Mouse (Mus musculus) forelimb bud, embryonic 11.5 days (tissue): ENCODE measurements around the gene Tbck.
A peak's percentile ranks its signal among the peaks of the same experiment; 100 is the strongest.

Experiments used
- DNase-seq: peaks from one replicate; pipeline ENCODE4 v3.0.0-alpha.2; 2012; ENCODE audit warnings: low read depth, low spot score

Gene Tbck

DNA sequence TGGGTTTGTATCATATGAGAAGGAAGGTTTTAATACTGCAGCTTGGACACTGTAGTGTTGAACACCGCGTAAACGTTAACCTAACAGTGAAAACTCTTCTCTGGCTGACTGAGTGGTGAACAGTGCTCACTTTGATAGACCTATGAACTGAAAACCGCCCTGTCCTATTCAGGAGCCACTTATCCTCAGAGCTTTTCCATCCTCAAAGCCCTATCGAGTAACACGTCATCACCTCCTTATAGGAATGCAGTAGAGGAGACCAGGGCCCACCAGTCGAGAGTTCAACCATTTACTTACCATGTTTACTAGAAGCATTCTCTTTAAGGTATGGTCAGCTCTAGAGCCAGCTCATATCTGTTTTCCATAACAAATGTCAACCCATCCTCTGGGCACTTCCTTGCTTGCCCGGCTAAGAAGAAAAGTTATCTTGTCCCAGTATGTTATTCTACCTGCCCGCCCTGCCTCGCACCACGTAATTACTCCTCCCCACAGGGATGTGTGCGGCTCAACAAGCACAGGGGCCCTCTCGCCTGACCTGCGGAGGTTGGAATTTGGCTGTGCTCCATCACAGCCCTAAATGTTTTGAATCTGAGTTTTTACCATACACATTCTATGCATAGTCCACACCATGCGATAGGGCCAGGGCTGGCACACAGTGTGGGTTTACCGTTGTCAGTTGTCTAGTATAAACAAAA lies 147.4 kb downstream of the Tbck start:
- DNase-seq, result no peak

DNA sequence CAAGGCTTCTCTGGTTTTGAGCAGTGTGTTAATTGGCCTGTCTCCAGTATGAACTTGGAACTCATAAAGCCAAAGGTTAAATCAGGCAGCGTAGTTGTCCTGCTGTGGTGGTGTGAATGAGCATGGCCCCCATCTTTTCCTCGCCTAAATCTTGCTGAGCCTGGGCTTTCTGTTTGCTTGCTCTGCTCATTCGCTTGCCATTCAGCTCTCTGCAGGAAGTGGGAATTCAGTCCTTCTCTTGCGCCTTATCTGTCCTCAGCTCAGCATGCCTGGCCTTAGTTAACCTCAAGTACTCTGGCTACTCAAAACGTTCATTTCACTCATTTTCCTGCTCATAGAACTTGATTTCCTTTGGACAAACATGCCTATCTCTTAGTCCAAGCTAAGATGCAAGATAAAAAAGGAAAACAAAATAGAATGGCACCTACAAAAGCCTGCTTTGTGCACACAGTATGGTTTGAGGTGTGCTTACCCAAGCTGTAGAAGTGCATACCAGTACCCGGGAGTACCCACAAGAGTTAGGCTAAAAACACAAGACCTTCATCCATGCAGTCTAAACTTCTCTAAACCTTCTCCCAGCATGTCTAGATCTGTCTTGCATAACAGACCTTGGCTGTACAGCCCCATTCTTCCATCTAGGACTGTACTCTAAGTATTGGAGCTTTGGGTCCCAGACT lies 151.3 kb downstream of the Tbck start:
- DNase-seq, result no peak

DNA sequence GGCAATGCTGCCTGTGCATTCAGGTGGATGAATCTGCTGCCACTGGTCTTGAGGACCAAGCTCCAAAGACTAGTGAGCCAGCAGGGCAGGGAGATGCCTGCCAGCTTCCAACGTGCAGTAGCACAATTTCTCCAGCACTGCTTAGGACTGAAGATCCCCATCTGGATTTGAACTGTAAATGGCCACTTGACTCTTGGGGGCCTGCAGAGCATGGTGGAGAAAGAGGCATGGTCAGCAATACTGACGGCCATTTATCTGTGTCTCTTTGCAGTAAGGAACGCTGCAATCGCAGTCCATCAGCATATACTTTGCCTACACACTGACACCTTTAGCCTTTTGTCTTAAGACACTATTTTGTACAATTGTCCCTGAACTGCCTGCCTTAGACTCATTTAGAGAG lies 153.2 kb downstream of the Tbck start:
- no peak for DNase-seq

DNA sequence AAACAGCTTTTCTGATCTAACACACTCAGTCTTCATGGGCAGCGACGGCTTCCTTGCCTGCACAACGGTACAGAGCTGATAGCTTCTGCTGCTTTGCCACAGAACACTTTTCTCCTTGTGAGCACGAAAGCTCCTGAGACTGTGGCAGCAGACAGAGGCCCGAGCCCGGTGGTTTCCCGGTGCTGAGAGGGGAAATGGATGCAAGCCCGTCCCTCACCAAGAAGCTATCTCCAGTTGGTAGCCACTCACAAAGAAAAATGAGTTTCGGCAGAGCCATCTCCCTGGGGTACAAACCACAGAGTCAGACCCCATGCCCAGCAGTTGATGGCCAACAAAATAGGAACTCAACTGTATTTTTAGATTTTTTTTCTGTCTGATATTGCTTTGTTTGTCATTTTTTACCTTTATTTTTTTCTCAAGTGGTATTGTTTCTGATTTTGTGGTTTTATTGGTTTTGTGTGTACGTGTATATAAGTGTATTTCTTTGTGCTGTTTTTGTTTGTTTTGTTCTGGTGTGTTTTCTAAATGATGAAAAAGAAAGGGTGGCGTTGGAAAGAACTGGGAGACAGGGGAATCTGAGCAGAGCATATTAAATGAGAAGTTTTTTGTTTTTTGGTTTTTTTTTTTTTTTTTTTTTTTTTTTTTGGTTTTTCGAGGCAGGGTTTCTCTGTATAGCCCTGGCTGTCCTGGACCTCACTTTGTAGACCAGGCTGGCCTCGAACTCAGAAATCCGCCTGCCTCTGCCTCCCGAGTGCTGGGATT lies 154.9 kb downstream of the Tbck start:
- DNase-seq, result no peak

DNA sequence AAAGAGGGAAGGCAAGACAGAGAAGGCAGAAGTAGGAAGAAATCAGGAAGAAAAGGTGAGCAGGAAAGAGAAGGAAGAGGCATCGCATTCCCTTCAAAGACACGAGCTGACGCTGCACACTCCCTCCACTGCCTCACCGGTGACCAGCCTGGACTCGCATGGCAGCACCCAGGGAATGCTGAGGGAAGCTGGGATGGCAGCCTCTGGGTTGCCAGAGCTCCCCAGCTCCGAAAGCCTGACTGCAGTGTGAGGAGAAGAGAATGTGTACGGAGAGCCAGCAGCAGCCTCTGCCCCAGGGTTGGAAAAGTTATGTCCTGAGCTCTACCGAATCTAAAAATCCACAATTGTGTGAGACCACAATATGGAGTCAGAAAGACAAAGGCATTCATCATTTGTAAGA lies 155.6 kb downstream of the Tbck start:
- DNase-seq, result no peak

DNA sequence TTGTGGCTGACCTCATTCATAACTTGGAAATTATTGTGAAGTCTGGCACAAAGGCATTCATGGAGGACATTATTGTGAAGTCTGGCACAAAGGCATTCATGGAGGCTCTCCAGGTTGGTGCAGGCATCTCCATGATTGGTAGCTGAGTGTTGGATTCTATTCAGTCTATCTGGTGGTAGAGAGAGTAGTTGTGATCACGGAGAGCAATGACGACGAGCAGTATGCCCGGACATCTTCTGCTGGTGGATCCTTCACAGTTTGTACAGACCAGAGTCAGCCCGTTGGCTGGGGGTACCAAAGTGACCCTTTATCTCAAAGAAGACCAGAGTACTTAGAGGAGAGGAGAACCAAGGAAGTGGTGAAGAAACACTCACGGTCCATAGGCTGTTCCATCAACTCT lies 158.7 kb downstream of the Tbck start:
- DNase-seq, result no peak

DNA sequence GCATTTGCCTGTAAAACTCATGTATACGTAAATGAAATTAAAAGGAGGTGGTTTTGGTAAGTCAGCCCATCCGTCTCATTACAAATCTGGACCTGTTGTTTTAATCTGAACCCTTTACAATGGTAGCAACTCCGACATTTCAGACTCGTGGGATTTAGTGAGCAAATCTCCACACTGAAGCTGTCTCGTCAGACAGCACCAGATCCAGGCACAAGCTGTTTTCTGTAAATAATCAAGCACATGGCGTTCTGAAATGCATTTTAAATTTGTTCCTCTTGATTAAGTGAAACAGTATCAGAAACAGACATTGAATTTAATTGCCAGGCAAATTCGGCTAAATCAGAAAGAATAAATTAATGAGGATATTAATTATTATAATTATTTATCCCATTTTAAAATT lies 165.7 kb downstream of the Tbck start:
- no peak for DNase-seq

DNA sequence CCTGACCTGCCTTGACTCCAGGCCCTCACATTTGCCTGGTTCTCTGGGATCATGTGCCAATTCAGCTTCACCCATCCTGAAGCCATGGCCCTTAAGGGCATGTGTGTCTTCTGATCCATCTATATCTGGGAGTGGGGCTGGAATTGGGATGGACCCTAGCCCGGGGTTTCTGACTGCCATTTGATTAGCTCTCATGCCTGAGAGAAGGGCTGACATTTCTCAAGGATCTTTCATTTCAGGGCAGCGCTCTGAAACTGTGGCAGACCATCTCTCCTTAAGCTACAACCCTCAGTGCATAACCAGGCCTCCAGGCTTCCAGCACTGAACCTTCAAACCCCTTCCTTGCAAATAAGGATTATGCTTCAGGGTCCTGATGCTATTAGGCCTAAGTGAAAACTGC lies 166.5 kb downstream of the Tbck start:
- no peak for DNase-seq

DNA sequence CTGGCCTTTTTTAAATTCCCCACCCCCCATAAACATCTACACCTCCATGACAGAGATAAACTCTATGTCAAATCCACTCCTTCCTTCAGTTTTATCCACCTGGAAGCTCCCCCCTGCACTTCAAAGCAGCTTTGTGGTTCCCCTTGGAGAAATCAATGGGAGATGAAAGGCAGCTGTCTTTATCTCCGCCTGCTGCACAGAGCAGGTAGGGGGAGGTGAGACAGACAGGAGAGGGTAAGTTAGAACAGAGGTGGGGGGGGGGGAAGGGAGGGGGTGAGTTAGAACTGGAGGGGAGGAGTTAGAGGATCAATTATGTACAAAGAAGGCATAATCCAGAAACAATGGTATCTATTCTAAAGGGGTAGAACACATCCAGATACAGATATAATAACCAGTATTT lies 167.5 kb downstream of the Tbck start:
- DNase-seq, result no peak

DNA sequence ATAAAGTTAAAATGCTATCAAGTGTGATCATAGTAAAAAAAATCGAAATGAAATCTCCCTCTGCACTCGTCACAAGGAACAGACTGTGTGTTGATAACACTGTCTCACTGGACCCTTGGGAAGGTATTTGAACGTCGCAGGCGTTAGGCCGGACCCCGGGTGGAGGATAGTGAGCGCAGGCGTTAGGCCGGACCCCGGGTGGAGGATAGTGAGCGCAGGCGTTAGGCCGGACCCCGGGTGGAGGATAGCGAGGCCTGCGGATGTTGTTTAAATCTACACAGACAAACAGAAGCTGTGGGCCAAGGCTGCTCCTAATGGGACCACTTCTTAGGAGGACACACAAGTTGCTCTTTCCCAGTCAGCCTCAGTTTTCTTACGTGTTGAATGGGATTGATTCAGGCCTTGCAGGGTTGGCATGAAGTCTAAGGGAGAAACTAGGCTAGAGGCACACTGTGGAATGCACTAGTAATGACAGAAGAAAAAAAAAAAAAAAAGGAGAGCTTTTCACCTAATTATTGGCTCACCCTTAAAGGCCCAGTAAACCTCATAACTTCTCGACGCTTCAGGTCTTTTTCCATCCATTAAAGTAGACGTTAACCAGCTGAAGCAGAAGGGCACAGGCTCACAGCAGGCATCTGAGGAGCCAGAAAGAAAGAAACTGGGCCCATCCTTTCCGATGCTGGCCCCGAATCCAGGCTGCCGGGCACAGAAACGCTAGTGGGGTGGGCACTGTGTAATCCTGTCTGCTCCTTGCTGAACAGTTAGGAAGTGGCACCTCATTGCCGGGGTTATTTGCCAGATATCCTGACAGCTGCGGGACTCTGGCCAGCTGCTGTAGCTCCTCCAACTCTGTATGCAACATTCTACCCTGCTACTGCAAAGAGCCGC lies 168.1 kb downstream of the Tbck start:
- peak; percentile 46 for DNase-seq

DNA sequence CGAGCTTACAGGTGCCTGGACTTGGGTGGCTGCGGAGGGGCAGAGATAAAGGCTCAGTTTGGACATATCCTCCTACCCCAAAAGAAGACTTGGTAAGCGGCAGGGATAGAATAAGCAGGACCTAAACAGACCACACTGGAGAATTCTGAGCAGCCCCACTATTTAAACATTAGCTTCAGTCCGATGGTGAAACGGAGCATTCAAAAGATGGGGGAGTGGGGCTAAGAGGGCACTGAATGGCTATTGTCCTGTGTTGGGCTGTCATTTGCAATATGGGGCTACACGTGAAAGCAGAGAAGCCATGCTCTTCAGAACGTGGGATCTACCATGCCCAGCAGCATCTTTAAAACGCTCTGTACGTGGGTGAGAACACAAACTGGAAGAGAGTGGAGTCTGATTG lies 170.3 kb downstream of the Tbck start:
- no peak for DNase-seq

DNA sequence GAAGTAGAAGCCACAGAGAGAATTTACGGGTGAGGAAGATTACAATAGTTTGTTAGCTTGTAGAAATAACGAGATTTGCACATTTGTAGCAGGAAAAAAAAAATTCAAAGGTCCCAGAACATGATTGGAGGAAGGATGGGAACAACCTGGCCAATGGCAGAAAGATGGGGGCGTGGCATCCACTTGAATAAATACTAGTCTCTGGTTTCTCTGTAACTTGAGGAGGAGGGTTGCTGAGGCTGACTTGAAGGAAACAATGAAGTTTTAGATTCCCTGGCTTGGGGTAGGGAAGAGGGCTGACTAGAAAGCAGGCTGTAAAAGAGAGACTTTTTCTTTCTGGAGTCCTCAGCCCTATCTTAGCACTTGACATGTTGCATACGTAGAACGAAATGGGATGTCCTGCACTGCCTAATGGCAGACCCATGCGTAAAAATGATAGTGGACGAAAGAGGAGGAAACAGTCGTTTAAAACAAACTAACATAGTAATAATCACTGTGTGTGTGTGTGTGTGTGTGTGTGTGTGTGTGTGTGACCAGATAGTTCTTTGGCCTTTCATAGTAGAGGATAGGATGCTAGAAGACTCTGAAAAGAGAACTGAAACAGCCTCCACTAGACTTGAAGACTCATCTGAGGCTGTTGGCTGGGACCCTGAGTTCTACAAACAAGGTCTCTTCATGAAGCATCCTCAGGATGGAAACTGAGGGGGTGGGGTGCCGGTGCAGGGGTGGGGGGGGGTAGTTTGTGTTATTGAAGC lies 171.7 kb downstream of the Tbck start:
- peak; percentile 65 for DNase-seq

DNA sequence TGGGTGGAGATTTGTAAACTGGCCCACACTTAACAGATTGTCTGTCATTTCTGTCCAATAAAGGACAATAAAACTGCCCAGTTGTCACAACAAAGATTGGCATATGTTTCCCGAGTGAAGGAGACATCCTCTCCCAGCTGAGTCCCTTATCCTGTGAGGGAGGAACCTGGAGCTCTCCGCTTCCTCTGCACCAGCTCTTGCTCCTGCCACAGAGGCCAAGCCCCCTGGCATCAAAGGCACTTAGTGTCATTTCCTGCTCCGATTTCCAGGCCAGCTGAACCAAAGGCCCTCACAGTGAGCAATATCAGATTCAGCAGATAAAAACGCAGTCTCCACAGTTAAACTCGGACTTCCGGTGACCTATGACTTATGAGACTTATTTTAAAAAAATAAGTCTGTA lies 172.7 kb downstream of the Tbck start:
- no peak for DNase-seq

DNA sequence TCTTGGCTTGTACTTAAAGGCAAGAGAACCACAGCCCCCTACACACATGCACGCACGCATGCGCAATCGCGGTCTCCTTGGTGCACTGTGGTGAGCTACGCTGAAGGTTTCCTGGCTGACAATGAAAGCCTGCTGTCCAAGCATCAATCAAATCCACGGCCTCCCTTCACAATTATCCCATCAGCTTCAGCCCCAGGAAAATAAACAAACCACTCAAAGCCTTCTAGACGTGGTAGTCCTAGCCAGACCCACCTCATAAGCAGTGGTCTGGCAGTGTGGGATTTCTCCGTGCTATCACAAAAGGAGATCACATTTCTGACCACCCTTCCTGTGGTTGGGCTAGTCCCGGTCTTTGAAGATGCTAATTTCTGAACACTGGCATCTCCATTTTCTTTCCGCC lies 174.9 kb downstream of the Tbck start:
- DNase-seq, result no peak

DNA sequence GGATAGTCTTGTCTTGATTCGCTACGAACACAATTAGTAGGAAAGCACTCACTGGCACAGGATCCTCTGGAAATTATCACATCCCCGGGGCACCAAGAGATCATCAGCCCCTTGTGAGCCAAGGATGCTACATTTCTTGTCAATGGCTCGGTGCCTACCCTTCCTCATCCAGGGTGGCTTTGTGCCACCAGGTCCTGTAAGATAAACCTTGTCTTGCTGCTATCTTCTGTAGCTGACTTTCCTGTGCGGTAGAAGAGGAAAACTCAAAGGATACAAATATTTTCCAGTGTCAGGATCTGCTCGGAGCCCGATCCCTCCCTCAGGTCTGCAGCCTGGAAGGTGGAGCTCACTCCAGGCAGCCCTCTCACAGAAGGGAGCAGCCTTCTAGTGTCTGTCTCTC lies 175.6 kb downstream of the Tbck start:
- DNase-seq, result no peak

DNA sequence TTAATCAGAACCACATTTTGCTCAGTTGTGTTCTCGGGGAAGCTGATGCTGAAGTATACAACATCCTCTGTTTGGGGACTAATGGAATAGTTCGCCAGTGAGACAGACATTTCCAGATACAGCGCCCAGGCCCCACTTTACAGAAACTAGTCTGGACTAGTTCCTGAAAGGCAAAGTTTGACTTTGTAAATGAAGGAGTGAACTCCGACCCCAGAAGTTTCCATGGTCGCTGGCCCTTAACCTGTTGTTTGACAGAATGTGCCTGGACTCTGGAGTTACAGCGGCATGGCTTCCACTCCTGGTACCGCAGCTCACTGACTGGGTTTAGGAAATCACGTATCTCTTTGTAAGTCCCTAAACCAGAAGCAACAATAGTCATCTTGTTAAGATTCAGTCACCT lies 176.9 kb downstream of the Tbck start:
- DNase-seq, result peak; percentile 31

DNA sequence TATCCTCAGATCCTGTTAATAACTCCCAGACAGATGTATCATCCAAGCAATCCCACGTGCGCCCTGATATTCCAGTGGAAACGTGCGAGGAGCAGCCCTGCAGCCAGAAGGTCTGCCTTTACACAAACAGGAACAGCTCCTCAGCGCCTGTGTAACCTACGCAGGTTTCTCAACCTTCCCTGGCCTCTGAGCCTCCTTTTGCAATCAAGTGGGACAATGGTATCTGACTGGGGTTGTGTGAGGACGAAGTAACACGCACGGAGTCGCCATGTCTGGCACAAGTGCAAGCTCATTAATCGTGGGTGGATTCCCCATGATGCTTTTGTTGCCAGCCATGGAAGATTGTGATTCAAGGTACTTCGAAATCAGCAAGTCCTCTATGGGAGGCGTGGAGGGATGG lies 179.9 kb downstream of the Tbck start:
- DNase-seq, result no peak

DNA sequence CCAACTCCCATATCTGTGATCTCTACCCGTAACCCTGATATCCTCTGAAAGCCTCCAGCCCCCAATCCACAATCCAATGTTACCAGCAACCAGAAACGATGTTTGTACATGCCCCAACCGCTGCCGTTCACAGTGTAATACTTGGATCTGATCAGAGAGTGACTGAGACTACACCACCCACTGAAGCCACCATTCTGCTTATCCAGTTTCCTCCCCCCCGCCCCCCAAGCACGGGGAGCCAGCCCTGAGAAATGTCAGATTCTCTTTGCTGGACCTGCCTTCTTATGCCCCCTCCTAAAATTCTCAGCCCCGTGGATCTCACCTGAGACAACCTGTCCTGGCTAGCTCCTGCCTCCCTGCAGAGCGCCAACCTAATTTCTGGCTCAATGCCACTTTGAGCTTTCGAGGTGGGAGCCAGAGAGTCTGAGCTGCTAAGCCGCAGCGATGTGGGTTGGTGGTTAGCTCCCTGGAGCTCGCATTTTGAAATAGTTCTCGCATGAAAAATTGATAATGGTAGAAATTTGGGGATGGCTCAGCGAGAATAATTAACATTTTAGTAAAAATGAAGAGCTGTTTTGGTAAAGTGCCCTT lies 180.5 kb downstream of the Tbck start:
- no peak for DNase-seq

DNA sequence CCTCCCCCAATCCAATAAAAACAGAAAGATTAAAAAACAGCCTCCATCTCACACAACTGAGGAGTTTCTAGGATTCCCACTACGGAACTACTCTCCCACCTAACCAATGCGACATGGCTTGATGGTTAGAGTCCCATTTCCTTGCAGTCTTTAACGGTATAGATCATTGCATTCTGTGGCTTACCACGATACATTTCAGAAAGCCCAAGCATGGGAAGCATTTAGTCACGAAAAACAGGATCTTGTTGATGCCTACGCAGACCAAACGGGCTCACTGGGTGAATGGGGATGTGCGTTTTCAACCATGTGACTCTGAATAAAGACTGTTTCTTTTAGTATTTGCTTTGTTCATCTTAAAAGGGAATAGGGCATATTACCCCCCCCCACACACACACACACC lies 181.0 kb downstream of the Tbck start:
- no peak for DNase-seq

DNA sequence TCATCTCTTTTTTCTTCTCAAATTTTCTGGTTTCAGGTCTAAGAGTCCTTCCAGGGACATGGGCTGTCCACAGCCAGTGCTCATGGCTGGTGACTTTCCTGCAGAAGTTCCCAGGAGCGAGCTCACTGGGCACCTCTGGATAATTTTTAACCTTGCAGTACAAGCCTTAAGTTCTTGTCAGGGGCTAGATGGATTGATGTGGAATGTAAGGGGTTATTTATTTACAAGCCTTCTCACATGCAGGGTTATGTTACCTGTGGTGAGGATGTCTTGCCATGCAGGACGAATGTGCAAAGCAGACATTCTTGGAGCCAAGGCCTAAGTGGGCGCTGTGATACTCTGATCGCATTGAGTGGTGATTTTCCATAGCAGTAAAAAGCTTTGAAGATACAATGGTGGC lies 181.7 kb downstream of the Tbck start:
- DNase-seq, result no peak

DNA sequence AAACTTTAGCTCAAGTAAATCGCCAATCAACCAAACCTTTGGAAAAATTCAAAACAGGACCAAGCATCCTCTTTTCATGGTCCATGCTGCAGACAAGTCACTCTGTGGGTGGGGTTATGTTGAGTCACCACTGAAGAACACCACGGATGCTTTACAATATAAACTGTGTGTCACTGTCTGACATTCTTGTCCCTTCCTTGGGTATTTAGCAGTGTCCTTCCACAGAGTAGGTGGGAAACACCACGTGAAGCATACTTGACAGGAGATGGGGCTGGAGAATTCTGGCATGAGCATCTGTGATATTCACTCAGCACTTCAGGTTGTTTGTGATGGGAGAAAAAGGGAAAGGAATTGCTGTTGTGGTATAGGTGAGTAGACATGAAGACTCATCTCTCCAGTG lies 183.0 kb downstream of the Tbck start:
- DNase-seq, result no peak
